In the genomic region with DNA sequence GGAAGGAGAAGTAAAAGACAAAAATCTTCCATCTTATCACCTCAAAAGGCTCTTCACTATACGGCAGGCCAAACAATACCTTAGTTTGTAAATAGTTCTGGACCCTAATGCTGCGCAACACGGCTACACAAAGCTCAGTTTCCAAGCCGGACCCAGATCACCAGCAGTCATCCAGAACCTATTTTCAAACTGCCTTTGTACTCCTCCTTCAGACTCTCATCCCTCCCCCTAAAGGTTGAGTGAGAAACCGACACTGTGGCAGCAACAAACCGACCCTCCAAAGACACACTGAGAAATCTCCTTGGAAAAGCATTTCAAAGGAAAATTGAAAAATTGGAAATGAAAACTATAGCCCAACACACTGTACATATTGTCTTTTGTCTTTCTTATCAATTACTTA, we compare ENCODE assay signal across 9 mouse cellular contexts. TPM values are rescaled to one million over a fixed set of nuclear protein-coding genes. Genes with fewer than 3 reads are reported as not detected.
A peak's percentile ranks its signal among the peaks of the same experiment; 100 is the strongest.
DNase-seq lines count a peak whose midpoint lies in the region; ATAC-seq and TF ChIP-seq lines count a peak whose summit lies in the region.
"Had no signal": no experiment of that assay in that cellular context is flagged by ENCODE, and none has a peak within 500 bp of the region (broad histone marks: within the 10 kb centered on the region; RNA-seq: fewer than 3 reads in every experiment).

No protein-coding gene starts in this region.

- ATAC-seq in kidney, postnatal 0 days (replicated peaks; ENCODE audit: low FRiP score, low read depth): no peak
- no peak for ATAC-seq in embryonic facial prominence, embryonic 11.5 days (replicated peaks; ENCODE audit: insufficient number of reproducible peaks, low FRiP score, low TSS enrichment, low read depth)
- no peak for ATAC-seq in intestine, embryonic 16.5 days
- ATAC-seq in neural tube, embryonic 12.5 days (ENCODE audit: low FRiP score, low read depth): peak; percentile 39

- no peaks in the 10 kb centered on the region for H3K27me3 ChIP-seq in kidney, postnatal 0 days (ENCODE audit: insufficient read depth, low read length)
- no peaks in the 10 kb centered on the region for H3K27me3 ChIP-seq in embryonic facial prominence, embryonic 11.5 days (ENCODE audit: control insufficient read depth, insufficient read depth, low read length)
- H3K27me3 ChIP-seq in intestine, embryonic 16.5 days (replicated peaks; ENCODE audit: control insufficient read depth, insufficient read depth, low read length): no peaks in the 10 kb centered on the region
- no peaks in the 10 kb centered on the region for H3K27me3 ChIP-seq in neural tube, embryonic 12.5 days (replicated peaks)

- DNase-seq in kidney, postnatal 0 days (ENCODE audit: low spot score): peak; percentile 84
- no peak for DNase-seq in kidney, postnatal 36 days
- DNase-seq in embryonic facial prominence, embryonic 11.5 days (ENCODE audit: low spot score): peak; percentile 39
- no peak for DNase-seq in layer of hippocampus, postnatal 14 days (ENCODE audit: low spot score in 2 of 2)
- DNase-seq in natural killer cell, adult 2 months (ENCODE audit: low spot score in 2 of 2): no peak
- DNase-seq in gastrocnemius, postnatal 36 days: no peak

- H3K4me3 ChIP-seq in kidney, postnatal 0 days (replicated peaks; ENCODE audit: low read depth, low read length): peak overlapping the region; percentile 76
- peak overlapping the region; percentile 22 for H3K4me3 ChIP-seq in embryonic facial prominence, embryonic 11.5 days (ENCODE audit: low read depth, low read length)
- H3K4me3 ChIP-seq in intestine, embryonic 16.5 days (ENCODE audit: low read length): peak overlapping the region; percentile 51
- peak overlapping the region; percentile 34 for H3K4me3 ChIP-seq in neural tube, embryonic 12.5 days

- WGBS in kidney, postnatal 0 days: 11% methylated on average over 6 of the region's 6 CpGs
- 53% methylated on average over 6 of the region's 6 CpGs for WGBS in embryonic facial prominence, embryonic 11.5 days
- 18% methylated on average over 6 of the region's 6 CpGs for WGBS in intestine, embryonic 16.5 days
- 38% methylated on average over 6 of the region's 6 CpGs for WGBS in neural tube, embryonic 12.5 days

- peaks cover 10% of the 10 kb centered on the region for H3K4me1 ChIP-seq in kidney, postnatal 0 days (replicated peaks; ENCODE audit: insufficient read depth, low read length)
- no peaks in the 10 kb centered on the region for H3K4me1 ChIP-seq in embryonic facial prominence, embryonic 11.5 days (ENCODE audit: control insufficient read depth, insufficient read depth, low read length)
- peaks cover 17% of the 10 kb centered on the region; the same call in 1 of the 2 replicates for H3K4me1 ChIP-seq in intestine, embryonic 16.5 days (ENCODE audit: control insufficient read depth, insufficient read depth, low read length)
- no peaks in the 10 kb centered on the region for H3K4me1 ChIP-seq in neural tube, embryonic 12.5 days

- H3K4me2 ChIP-seq in kidney, postnatal 0 days (ENCODE audit: low read length): peak overlapping the region; percentile 53
- peak overlapping the region; percentile 33 for H3K4me2 ChIP-seq in embryonic facial prominence, embryonic 11.5 days (ENCODE audit: low read depth, low read length)
- H3K4me2 ChIP-seq in intestine, embryonic 16.5 days (ENCODE audit: low read depth, low read length): peak overlapping the region; percentile 68
- peak overlapping the region; percentile 75 for H3K4me2 ChIP-seq in neural tube, embryonic 12.5 days (replicated peaks)

- no peak overlapping the region for H3K27ac ChIP-seq in kidney, postnatal 0 days
- H3K27ac ChIP-seq in embryonic facial prominence, embryonic 11.5 days (replicated peaks; ENCODE audit: low read depth, low read length): no peak overlapping the region
- no peak overlapping the region for H3K27ac ChIP-seq in intestine, embryonic 16.5 days (ENCODE audit: low read length)
- H3K27ac ChIP-seq in neural tube, embryonic 12.5 days: no peak overlapping the region

- H3K9ac ChIP-seq in kidney, postnatal 0 days (ENCODE audit: low read depth, low read length): peak overlapping the region; percentile 13; the same call in 1 of the 2 replicates
- peak overlapping the region; percentile 23; the same call in 1 of the 2 replicates for H3K9ac ChIP-seq in embryonic facial prominence, embryonic 11.5 days (replicated peaks; ENCODE audit: low read length)
- peak overlapping the region; percentile 62 for H3K9ac ChIP-seq in intestine, embryonic 16.5 days (ENCODE audit: low read depth, low read length)
- H3K9ac ChIP-seq in neural tube, embryonic 12.5 days: peak overlapping the region; percentile 55

- TF ChIP-seq CTCF in kidney, postnatal 0 days (IDR thresholded peaks at IDR 0.05; ENCODE audit: low read depth): peak; percentile 41; the same call in 1 of the 2 replicates

- intact Hi-C loops in gastrocnemius, postnatal 36 days (cut with DNase I): no loop called here

- H3K36me3 ChIP-seq in kidney, postnatal 0 days (ENCODE audit: insufficient read depth, low read length): no peaks in the 10 kb centered on the region
- no peaks in the 10 kb centered on the region for H3K36me3 ChIP-seq in embryonic facial prominence, embryonic 11.5 days (replicated peaks; ENCODE audit: control insufficient read depth, insufficient read depth, low read depth, low read length)
- no peaks in the 10 kb centered on the region for H3K36me3 ChIP-seq in intestine, embryonic 16.5 days (ENCODE audit: control insufficient read depth, insufficient read depth, low read length)
- H3K36me3 ChIP-seq in neural tube, embryonic 12.5 days: no peaks in the 10 kb centered on the region

- H3K9me3 ChIP-seq in kidney, postnatal 0 days (replicated peaks; ENCODE audit: low read length): no peaks in the 10 kb centered on the region
- H3K9me3 ChIP-seq in embryonic facial prominence, embryonic 11.5 days (replicated peaks; ENCODE audit: control insufficient read depth, low read length): no peaks in the 10 kb centered on the region
- no peaks in the 10 kb centered on the region for H3K9me3 ChIP-seq in intestine, embryonic 16.5 days (ENCODE audit: control insufficient read depth, low read length)
- H3K9me3 ChIP-seq in neural tube, embryonic 12.5 days: no peaks in the 10 kb centered on the region

RNA-seq across cellular contexts. Expression of a gene that starts 2.2 kb away (rescaled TPM):
- 35.0 and 37.4 TPM in 2 replicates for polyA plus RNA-seq in kidney, postnatal 0 days (2015; fragmentation: Nextera tagmentation; extraction: Ambion mirVana)
- polyA plus RNA-seq in embryonic facial prominence, embryonic 11.5 days (2014; fragmentation: Nextera tagmentation; extraction: Ambion mirVana): 39.3 and 40.6 TPM in 2 replicates
- polyA plus RNA-seq in intestine, embryonic 16.5 days (2015; fragmentation: Nextera tagmentation; extraction: Ambion mirVana): 57.2 and 64.1 TPM in 2 replicates
- 44.3 and 50.4 TPM in 2 replicates for polyA plus RNA-seq in neural tube, embryonic 12.5 days (2016; fragmentation: Nextera tagmentation; extraction: Ambion mirVana)
- total RNA-seq in layer of hippocampus, postnatal 14 days (2021): 10 to 100 TPM; 59.1 to 68.0 TPM
- total RNA-seq in gastrocnemius, postnatal 36 days (2021): 10 to 100 TPM; 28.8 to 29.9 TPM

RNA-seq across cellular contexts. Expression of a gene that starts 10.5 kb away (rescaled TPM):
- polyA plus RNA-seq in kidney, postnatal 0 days (2015; fragmentation: Nextera tagmentation; extraction: Ambion mirVana): 0.09 and 0.18 TPM in 2 replicates
- 0.07 TPM in 2 replicates for polyA plus RNA-seq in embryonic facial prominence, embryonic 11.5 days (2014; fragmentation: Nextera tagmentation; extraction: Ambion mirVana)
- polyA plus RNA-seq in intestine, embryonic 16.5 days (2015; fragmentation: Nextera tagmentation; extraction: Ambion mirVana): 0.07 and 0.12 TPM in 2 replicates
- polyA plus RNA-seq in neural tube, embryonic 12.5 days (2016; fragmentation: Nextera tagmentation; extraction: Ambion mirVana): 0.27 and 0.43 TPM in 2 replicates
- total RNA-seq in layer of hippocampus, postnatal 14 days (2021): not detected
- total RNA-seq in gastrocnemius, postnatal 36 days (2021): not detected
- polyA plus RNA-seq: large intestine, adult 2 months had no signal

RNA-seq across cellular contexts. Expression of a gene that starts 22.2 kb away (rescaled TPM):
- 243 and 244 TPM in 2 replicates for polyA plus RNA-seq in kidney, postnatal 0 days (2015; fragmentation: Nextera tagmentation; extraction: Ambion mirVana)
- polyA plus RNA-seq in embryonic facial prominence, embryonic 11.5 days (2014; fragmentation: Nextera tagmentation; extraction: Ambion mirVana): 446 and 475 TPM in 2 replicates
- polyA plus RNA-seq in intestine, embryonic 16.5 days (2015; fragmentation: Nextera tagmentation; extraction: Ambion mirVana): 184 and 206 TPM in 2 replicates
- 306 and 312 TPM in 2 replicates for polyA plus RNA-seq in neural tube, embryonic 12.5 days (2016; fragmentation: Nextera tagmentation; extraction: Ambion mirVana)
- total RNA-seq in layer of hippocampus, postnatal 14 days (2021): 10 to 100 TPM; 41.7 to 46.8 TPM
- total RNA-seq in gastrocnemius, postnatal 36 days (2021): 10 to 100 TPM in 1 of 2 experiments, 1 to 10 TPM in 1; 6.8 to 13.0 TPM

RNA-seq across cellular contexts. Expression of a gene that starts 29.5 kb away (rescaled TPM):
- not detected in 2 replicates for polyA plus RNA-seq in kidney, postnatal 0 days (2015; fragmentation: Nextera tagmentation; extraction: Ambion mirVana)
- polyA plus RNA-seq in embryonic facial prominence, embryonic 11.5 days (2014; fragmentation: Nextera tagmentation; extraction: Ambion mirVana): not detected in 2 replicates
- polyA plus RNA-seq in intestine, embryonic 16.5 days (2015; fragmentation: Nextera tagmentation; extraction: Ambion mirVana): not detected in 2 replicates
- not detected in 2 replicates for polyA plus RNA-seq in neural tube, embryonic 12.5 days (2016; fragmentation: Nextera tagmentation; extraction: Ambion mirVana)
- 1 to 10 TPM; 2.9 to 9.8 TPM for total RNA-seq in layer of hippocampus, postnatal 14 days (2021)
- not detected for total RNA-seq in gastrocnemius, postnatal 36 days (2021)
- polyA plus RNA-seq: large intestine, adult 2 months had no signal

RNA-seq across cellular contexts. Expression of a gene that starts 29.8 kb away (rescaled TPM):
- polyA plus RNA-seq in kidney, postnatal 0 days (2015; fragmentation: Nextera tagmentation; extraction: Ambion mirVana): 33.3 and 34.6 TPM in 2 replicates
- polyA plus RNA-seq in embryonic facial prominence, embryonic 11.5 days (2014; fragmentation: Nextera tagmentation; extraction: Ambion mirVana): 62.1 and 68.2 TPM in 2 replicates
- 29.0 and 31.6 TPM in 2 replicates for polyA plus RNA-seq in intestine, embryonic 16.5 days (2015; fragmentation: Nextera tagmentation; extraction: Ambion mirVana)
- polyA plus RNA-seq in neural tube, embryonic 12.5 days (2016; fragmentation: Nextera tagmentation; extraction: Ambion mirVana): 50.4 and 50.5 TPM in 2 replicates
- total RNA-seq in layer of hippocampus, postnatal 14 days (2021): 10 to 100 TPM; 31.4 to 32.0 TPM
- 1 to 10 TPM; 5.2 to 6.7 TPM for total RNA-seq in gastrocnemius, postnatal 36 days (2021)

Comparison
In these comparisons a context has a peak if more than half of its experiments do, and no peak if none do; other contexts are left out.
1. DNase-seq: peak in kidney, postnatal 0 days (single experiment) and embryonic facial prominence, embryonic 11.5 days (single experiment); none in kidney, postnatal 36 days (0 of 2), layer of hippocampus, postnatal 14 days (0 of 2), natural killer cell, adult 2 months (0 of 2) and gastrocnemius, postnatal 36 days (0 of 2).
2. H3K4me3 ChIP-seq: peak in every context shown above with its lines; median percentile 76 in kidney, postnatal 0 days; 51 in intestine, embryonic 16.5 days; 34 in neural tube, embryonic 12.5 days; 22 in embryonic facial prominence, embryonic 11.5 days.
3. Peak in every context shown above with its lines, with median percentiles within 50 percentile points of each other: H3K4me2 ChIP-seq and H3K9ac ChIP-seq.